Mouse (Mus musculus) bone marrow macrophage, adult 2 months (primary cell): Measurements from ENCODE around the gene Vps72. TPM values are rescaled to one million over a fixed set of nuclear protein-coding genes. Genes with fewer than 3 reads are reported as not detected.

Source experiments
- H3K27ac ChIP-seq: 2 replicates; pipeline ENCODE4 v1.5.1; 2012; ENCODE audit warnings: low read depth, low read length; ENCODE audit not compliant: insufficient read depth
- H3K4me1 ChIP-seq: 2 replicates; pipeline ENCODE4 v1.6.1; 2012; ENCODE audit warnings: low read length; ENCODE audit not compliant: control insufficient read depth, insufficient read depth
- H3K4me3 ChIP-seq: 2 replicates; pipeline ENCODE4 v1.5.1; 2012; ENCODE audit warnings: mild to moderate bottlenecking, low read length, moderate library complexity; ENCODE audit not compliant: insufficient read depth
- CTCF ChIP-seq: IDR thresholded peaks from 2 replicates; pipeline ENCODE4 v1.5.1; 2012; ENCODE audit warnings: low read depth, mild to moderate bottlenecking, low read length, moderate library complexity
- POLR2A ChIP-seq: IDR thresholded peaks from 2 replicates; pipeline ENCODE4 v1.6.1; 2012; ENCODE audit warnings: mild to moderate bottlenecking, low read depth, low read length, borderline replicate concordance
- polyA plus RNA-seq: library from polyadenylated mRNA; stranded (reverse); fragments of >200 nt; gene quantifications from 2 replicates; pipeline ENCODE4 v1.2.4, GENCODE M21; 2012; ENCODE audit not compliant: missing spikeins, insufficient read depth, insufficient read length

The Vps72 gene
- polyA plus RNA-seq, 1 experiment: 57.4 TPM

DNA sequence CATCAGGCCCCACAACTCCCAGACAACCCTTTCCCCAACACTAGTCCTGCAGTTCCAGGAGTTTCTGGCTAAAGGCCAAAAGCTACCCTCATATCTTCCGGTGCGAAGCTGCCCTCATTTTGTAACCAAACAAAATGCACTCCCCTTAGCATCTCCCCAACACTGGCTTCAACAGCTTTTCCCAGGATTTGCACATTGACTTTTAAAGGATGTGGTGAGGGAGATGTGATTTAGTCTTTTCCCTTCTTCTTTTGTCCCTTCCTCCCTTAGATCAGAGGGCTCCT is 51.5 kb downstream of the Vps72 start:
- no peak overlapping the region for H3K27ac ChIP-seq
- no peak overlapping the region for H3K4me3 ChIP-seq
- peaks cover 6% of the 10 kb centered on the region; the same call in 1 of the 2 replicates for H3K4me1 ChIP-seq
- no peak for TF ChIP-seq CTCF
- TF ChIP-seq POLR2A: no peak

DNA sequence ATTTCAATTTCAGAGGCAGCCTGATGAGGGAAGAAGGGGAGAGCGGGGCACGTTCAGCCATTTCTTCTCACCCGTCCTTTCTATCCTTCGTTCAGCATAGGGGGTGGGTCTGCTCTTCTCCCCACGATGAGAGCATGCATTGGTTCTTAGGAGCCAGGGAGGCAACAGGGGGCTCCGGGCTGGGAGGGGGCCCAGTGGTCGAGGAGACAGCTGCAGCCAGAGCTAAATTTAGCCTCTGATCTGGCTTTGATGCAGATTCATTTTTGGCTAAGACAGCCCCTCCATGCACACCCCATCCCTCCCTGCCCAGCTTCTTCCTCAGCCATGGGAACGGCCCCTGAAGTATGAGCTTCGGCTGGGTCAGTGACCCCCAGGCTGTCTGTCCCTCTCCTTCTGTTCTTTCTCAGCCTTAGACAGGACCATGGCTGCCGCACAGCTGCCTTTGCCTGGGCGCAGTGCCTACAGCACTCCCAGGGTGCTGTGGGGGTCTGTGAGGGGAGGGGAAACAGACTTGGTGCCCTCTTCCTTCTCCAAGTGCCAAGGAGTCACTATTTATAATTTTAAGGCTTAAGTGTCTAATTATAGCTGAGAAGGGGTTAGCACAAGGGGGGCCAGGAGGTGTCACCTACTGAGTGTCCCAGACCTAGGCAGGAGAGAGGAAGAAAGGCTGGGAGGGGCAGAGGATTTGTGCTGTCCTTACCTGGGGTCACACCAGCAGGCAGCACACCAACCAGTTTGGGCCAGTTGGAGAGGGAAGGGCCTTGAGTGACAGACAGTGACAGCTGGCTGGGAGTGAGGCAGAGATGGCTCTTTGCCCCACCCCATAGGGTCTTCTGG is 52.8 kb downstream of the Vps72 start:
- Histone ChIP-seq H3K4me3 (no peak overlapping the region), H3K27ac (no peak overlapping the region), H3K4me1 (peaks cover 6% of the 10 kb centered on the region; the same call in 1 of the 2 replicates)
- TF ChIP-seq CTCF: no peak
- TF ChIP-seq POLR2A: no peak

DNA sequence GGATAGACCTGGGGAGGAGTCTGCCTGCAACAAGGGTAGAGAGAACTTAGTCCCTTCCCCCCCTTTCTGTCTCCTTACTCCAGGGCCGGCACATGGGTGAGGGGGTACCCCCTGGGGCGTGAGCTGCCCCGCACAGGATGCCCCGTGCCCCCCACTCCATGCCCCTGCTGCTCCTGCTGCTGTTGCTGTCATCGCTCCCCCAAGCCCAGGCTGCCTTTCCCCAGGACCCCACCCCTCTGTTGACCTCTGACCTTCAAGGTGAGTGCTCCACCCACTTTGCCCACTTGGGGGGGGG is 53.4 kb downstream of the Vps72 start:
- no peak overlapping the region for H3K4me3 ChIP-seq
- TF ChIP-seq POLR2A: no peak
- no peak overlapping the region for H3K27ac ChIP-seq
- peaks cover 6% of the 10 kb centered on the region; the same call in 1 of the 2 replicates for H3K4me1 ChIP-seq

DNA sequence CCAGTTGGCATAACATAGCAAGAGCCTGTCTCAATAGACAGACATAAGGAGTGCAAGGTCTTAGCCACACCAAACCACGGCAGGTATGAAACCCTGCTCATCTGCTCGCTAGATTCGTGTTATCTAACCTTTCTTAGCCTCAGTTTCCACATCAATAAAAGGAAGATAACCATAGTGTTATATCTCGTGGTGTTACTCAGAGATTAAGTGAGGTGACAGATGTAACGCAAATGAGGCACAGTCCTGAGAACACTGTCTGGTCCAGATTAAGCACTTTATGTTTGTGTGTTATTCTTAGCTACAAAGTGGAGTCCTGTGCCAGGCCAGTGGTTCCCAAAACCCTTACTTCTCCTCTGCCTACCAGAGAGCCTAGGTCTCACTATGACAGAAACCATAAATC is 54.0 kb downstream of the Vps72 start:
- Histone ChIP-seq H3K27ac (no peak overlapping the region), H3K4me3 (no peak overlapping the region), H3K4me1 (peaks cover 3% of the 10 kb centered on the region; the same call in 1 of the 2 replicates)
- TF ChIP-seq CTCF (no peak), POLR2A (no peak)

DNA sequence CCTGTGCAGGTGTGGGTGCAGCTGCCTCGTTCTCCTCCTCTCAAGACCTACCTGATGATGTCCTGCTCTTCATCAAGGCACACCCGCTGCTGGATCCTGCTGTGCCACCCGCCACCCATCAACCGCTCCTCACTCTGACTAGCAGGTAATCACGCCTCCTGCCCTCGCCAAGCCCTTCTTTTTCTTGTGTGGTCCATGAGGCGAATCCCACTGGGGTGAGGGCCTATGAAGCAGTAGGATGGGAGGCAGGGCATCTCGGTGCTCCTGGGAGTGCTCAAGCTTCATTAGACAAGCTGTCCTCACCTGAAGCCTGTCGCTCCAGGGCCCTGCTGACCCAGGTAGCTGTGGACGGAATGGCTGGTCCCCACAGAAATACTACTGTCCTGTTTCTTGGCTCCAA is 59.2 kb downstream of the Vps72 start:
- no peak overlapping the region for H3K27ac ChIP-seq
- TF ChIP-seq POLR2A: no peak
- TF ChIP-seq CTCF: no peak

DNA sequence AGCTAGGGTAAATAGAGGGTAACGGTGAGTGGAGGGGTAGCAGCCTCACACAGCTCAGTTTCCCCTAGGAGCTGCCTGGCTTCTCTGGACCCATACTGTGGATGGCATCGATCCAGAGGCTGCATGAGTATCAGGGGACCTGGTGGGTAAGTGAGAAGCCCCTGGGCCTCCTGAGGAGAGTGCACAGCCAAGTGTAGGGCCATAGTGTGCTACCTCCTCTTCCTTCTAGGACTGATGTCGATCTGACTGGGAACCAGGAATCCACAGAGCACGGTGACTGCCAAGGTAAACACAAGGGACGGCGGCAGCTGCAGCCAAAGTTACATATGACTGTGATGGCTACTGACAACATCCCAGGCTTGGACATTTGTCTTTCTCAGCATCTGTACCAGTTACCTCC is 60.3 kb downstream of the Vps72 start:
- no peaks in the 10 kb centered on the region for H3K4me1 ChIP-seq
- H3K27ac ChIP-seq: no peak overlapping the region
- H3K4me3 ChIP-seq: no peak overlapping the region
- TF ChIP-seq CTCF (no peak), POLR2A (no peak)

More for the DNA sequence above, 59.2 kb downstream of the Vps72 start:
- H3K4me3 ChIP-seq: no peak overlapping the region
- H3K4me1 ChIP-seq: no peaks in the 10 kb centered on the region

Other genes starting within 250 kb of the Vps72 start
- 281 and 392 TPM in 2 replicates for gene Psmb4, start 224.1 kb upstream of the Vps72 start, polyA plus RNA-seq
- 32.8 and 35.0 TPM in 2 replicates for gene Selenbp1, start 178.0 kb upstream of the Vps72 start, polyA plus RNA-seq
- 18.7 and 23.1 TPM in 2 replicates for gene Rfx5, start 156.9 kb upstream of the Vps72 start, polyA plus RNA-seq
- 23.7 and 28.6 TPM in 2 replicates for gene Pi4kb, start 136.3 kb upstream of the Vps72 start, polyA plus RNA-seq
- gene Zfp687, start 95.6 kb upstream of the Vps72 start, polyA plus RNA-seq: 10.5 and 12.7 TPM in 2 replicates
- 136 and 148 TPM in 2 replicates for gene Psmd4, start 68.4 kb upstream of the Vps72 start, polyA plus RNA-seq
- gene Pip5k1a, start 4.1 kb upstream of the Vps72 start, polyA plus RNA-seq: 23.4 and 27.8 TPM in 2 replicates
- 0.60 TPM in 1 of 2 replicates, not detected in the other for gene Tmod4, start 13.5 kb downstream of the Vps72 start, polyA plus RNA-seq
- gene Scnm1, start 23.0 kb downstream of the Vps72 start, polyA plus RNA-seq: 88.6 and 112 TPM in 2 replicates
- gene Lysmd1, start 23.1 kb downstream of the Vps72 start, polyA plus RNA-seq: 5.6 and 6.0 TPM in 2 replicates
- gene Tnfaip8l2, start 31.3 kb downstream of the Vps72 start, polyA plus RNA-seq: 235 and 240 TPM in 2 replicates
- 1.2 and 1.5 TPM in 2 replicates for gene Sema6c, start 49.4 kb downstream of the Vps72 start, polyA plus RNA-seq
- gene Gabpb2, start 106.9 kb downstream of the Vps72 start, polyA plus RNA-seq: 36.4 and 38.8 TPM in 2 replicates
- gene Cdc42se1, start 117.7 kb downstream of the Vps72 start, polyA plus RNA-seq: 128 and 133 TPM in 2 replicates
- 19.7 and 23.3 TPM in 2 replicates for gene Mllt11, start 121.1 kb downstream of the Vps72 start, polyA plus RNA-seq
- not detected in 2 replicates for gene Gm128, start 130.6 kb downstream of the Vps72 start, polyA plus RNA-seq
- not detected in 2 replicates for gene Bnipl, start 140.2 kb downstream of the Vps72 start, polyA plus RNA-seq
- 50.7 and 70.7 TPM in 2 replicates for gene Mindy1, start 170.3 kb downstream of the Vps72 start, polyA plus RNA-seq
- 15.6 and 16.6 TPM in 2 replicates for gene Prune1, start 171.1 kb downstream of the Vps72 start, polyA plus RNA-seq
- 11.1 and 15.4 TPM in 2 replicates for gene Anxa9, start 196.2 kb downstream of the Vps72 start, polyA plus RNA-seq
- 173 and 186 TPM in 2 replicates for gene Cers2, start 203.8 kb downstream of the Vps72 start, polyA plus RNA-seq
- gene Setdb1, start 246.2 kb downstream of the Vps72 start, polyA plus RNA-seq: 34.2 and 37.2 TPM in 2 replicates